Mouse (Mus musculus) naive thymus-derived CD4-positive, alpha-beta T cell, adult 2 months (primary cell): ENCODE measurements around the gene Selenom.

Source experiments
- DNase-seq: peaks from one replicate; pipeline ENCODE4 v3.0.0-alpha.2; 2011; ENCODE audit warnings: low read depth

Gene Selenom

GRCm38 (mm10) chr11:3549791-3550190, 35.3 kb downstream of the Selenom start:
- DNase-seq: no peak

GRCm38 (mm10) chr11:3554976-3555375, 40.5 kb downstream of the Selenom start:
- no peak for DNase-seq

GRCm38 (mm10) chr11:3557852-3558251, 43.4 kb downstream of the Selenom start:
- DNase-seq: no peak

- DNase-seq: no peak
Measured at GRCm38 (mm10) chr11:3560202-3560601, 45.7 kb downstream of the Selenom start.

GRCm38 (mm10) chr11:3563853-3564252, 49.4 kb downstream of the Selenom start:
- DNase-seq: no peak

GRCm38 (mm10) chr11:3564451-3564850, 50.0 kb downstream of the Selenom start:
- DNase-seq: no peak

GRCm38 (mm10) chr11:3566018-3566417, 51.5 kb downstream of the Selenom start:
- DNase-seq: no peak
